Mouse (Mus musculus) CD8-positive naive resting alpha-beta T cell, adult 2 months (primary cell): ENCODE data around the gene Ddx10.
A peak's percentile ranks its signal among the peaks of the same experiment; 100 is the strongest.

Source experiments
- DNase-seq, 2 experiments: peaks; one replicate each; pipeline ENCODE4 v3.0.0; 2022; ENCODE audit warnings: low read depth in 2 of 2, low spot score in 2 of 2

The Ddx10 gene

DNA sequence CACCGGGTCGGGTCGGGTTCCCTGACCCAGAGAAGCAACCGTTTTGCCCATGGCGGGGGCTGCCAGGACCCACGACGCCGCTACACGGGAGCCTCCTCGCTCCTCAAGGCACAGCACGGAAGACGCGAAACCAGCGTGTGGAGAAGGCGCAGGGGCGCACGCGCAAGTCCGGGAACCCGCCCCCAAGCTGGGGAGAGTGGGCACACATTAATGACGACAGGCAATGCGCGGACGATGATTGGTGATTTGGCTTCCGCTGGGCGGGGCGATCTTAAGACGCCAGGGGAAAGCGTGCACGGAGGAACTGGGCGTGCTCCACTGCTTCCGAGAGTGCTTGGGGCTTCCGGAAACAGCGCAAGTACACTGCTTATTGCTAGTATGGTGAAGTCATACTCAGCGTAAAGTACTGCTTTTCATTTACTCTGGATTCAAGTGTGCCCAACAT lies at the start of gene Ddx10:
Gene Ddx10 (minus strand): TSS at position 101 of the 445 bp plus-strand sequence.
- peak; percentile 98 for DNase-seq

- DNase-seq = no peak
Measured at GRCm38 (mm10) chr9:53292833-53293232, 45.0 kb upstream of the Ddx10 start.

DNA sequence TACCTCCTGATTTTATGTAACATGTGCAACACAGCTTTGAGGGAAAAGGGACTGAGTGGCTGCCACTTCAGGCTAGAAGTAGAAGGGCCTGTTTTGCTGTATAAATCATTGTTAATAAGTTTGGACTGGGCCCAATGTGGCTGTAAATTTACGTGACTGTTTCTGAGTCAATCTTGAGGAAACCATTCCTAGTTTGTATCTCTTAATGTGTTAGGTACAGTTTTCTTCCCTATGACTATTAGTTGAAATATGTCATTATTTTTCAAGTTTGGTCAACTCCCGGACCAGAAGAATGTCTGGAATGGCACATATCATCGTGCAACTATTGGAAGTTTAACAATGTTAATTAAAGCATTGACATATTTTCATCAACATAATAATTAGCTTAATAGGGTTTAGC lies 42.2 kb upstream of the Ddx10 start:
- no peak for DNase-seq

DNA sequence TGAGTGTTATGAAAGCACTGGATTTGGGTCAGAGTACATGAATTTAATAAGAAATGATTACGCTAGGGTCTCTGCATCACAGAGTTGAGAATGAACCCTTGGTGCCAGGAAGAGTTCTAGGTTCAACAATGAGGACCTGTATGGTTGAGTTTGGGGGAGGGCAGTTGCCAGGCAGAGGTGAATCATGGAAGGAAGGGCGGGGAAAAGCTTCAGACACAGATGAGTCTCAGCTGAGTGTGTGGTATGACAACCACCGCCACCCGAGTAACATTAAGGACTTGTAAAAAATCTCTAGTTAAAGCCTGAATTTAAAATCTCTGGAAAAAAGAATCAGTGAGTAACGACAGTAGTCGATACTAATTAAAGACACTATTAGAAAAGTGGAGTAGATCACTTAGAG lies 38.9 kb upstream of the Ddx10 start:
- DNase-seq = no peak

DNA sequence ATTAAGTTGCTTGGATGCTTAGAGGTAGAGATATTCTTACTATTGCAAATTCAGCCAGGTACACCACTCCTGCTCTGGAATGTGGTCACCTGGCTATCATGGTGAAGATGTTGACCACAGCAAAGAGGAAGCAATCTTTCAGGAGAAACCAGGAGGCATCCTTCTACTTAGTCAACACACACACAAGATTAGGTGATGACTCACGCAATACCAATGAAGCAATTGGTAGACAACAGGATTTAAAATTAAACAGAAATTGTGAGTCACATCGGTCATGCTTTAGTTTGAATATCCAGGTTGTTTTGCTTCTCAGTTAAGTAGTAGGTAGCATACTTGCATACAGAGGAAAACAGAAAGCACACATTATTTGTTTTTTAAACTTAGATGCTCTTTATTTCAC lies 31.1 kb upstream of the Ddx10 start:
- no peak for DNase-seq

- no peak for DNase-seq
Measured at GRCm38 (mm10) chr9:53276381-53276780, 28.5 kb upstream of the Ddx10 start.

GRCm38 (mm10) chr9:53272714-53273113 lies 24.9 kb upstream of the Ddx10 start:
- no peak for DNase-seq

- no peak for DNase-seq
Measured at GRCm38 (mm10) chr9:53272207-53272606, 24.4 kb upstream of the Ddx10 start.

- DNase-seq = no peak
Measured at GRCm38 (mm10) chr9:53271281-53272022, 23.6 kb upstream of the Ddx10 start.

DNA sequence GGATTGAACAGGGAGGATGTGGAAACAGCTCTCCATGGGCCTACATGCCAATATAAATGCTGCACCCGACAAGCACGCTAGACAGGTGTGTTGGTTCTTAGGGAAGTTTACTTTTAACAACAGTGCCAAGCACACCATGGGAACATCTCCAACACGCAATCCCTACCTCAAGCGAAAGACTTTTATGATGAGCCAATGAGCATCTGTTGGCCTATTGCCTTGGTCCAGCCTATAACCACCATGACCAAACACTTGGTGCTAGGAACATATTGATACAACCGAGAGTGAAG lies 21.6 kb upstream of the Ddx10 start:
- no peak for DNase-seq

GRCm38 (mm10) chr9:53268731-53269465 lies 21.0 kb upstream of the Ddx10 start:
- no peak for DNase-seq

- no peak for DNase-seq
Measured at GRCm38 (mm10) chr9:53268036-53268435, 20.2 kb upstream of the Ddx10 start.

DNA sequence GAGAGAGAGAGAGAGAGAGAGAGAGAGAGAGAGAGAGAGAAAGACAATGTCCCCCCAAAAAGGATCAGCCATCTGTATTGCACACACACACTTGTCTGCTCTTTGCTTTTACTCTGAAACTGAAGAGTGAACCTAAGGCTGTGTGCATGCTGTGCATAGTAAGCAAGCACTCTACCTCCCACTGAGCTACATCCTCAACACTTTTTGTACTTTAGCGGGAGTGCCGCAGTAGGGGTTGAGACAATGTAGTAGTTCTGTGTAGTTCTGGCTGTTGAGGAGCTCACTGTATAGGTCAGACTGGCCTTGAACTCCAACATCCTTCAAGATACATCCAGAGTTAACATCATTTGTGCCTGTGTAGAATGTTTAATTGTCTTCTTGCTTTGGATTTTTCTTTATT lies 17.7 kb upstream of the Ddx10 start:
- DNase-seq = no peak

DNA sequence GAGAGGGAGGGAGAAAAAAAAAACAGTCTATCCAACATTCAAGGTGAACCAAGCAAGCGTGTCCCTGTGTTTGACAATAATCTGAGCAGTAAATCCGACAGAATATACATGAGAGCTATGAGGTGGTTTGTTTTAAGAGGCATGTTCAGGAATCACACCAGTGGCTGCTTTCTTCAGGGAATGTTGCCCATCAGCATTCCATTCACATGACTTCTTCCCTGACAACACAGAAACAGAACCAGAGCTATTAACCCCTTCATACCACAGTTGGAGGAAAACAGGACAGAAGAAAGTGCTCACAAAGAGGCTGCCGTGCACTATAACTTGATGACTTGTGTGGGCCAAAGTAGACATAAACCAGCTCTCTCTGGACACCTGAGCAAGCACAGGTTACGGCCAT lies 16.5 kb upstream of the Ddx10 start:
- no peak for DNase-seq

- no peak for DNase-seq
Measured at GRCm38 (mm10) chr9:53258199-53258598, 10.3 kb upstream of the Ddx10 start.

DNA sequence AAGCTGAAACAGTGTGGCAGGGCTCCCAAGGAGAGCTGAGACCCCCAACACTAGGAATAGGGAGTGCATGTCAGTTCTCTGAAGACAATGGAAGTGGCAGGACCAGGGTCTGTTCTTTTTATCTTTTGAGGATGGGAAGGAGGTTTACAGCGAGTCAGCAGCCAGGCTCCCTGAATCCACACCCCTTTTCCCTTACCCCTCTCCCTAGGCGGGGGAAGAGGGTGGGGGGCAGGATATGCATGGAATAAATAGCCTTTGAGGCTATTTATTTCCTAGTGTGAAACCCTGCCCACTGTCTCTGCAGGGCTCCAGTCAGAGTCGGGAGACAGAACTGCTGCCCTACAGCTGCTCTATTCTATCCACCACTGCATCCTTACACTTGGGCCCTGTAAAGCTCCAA lies 9.9 kb upstream of the Ddx10 start:
- DNase-seq = no peak

- no peak for DNase-seq
Measured at GRCm38 (mm10) chr9:53256690-53257305, 8.9 kb upstream of the Ddx10 start.

GRCm38 (mm10) chr9:53254368-53254767 lies 6.5 kb upstream of the Ddx10 start:
- peak; percentile 60 to 77 for DNase-seq

DNA sequence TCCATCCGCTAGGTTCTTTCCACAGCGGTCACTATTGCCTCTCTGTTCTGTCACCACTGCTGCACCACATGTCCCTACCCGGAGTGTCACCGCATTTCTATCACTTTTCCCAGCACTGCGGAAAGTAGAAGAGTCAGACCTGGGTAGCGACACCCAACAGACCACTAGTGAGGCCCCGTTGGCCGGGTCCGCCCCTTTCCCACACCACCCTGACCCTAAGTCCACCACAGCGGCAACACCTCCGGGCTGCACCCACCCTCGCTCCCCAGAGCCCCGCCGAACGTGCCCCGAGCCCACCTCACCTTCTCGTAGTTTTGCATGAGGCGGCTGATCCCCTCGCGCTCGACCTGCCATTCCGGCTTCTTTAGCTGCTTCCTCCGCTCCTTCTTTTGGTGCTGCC lies 337 bp downstream of the Ddx10 start:
- DNase-seq = no peak

DNA sequence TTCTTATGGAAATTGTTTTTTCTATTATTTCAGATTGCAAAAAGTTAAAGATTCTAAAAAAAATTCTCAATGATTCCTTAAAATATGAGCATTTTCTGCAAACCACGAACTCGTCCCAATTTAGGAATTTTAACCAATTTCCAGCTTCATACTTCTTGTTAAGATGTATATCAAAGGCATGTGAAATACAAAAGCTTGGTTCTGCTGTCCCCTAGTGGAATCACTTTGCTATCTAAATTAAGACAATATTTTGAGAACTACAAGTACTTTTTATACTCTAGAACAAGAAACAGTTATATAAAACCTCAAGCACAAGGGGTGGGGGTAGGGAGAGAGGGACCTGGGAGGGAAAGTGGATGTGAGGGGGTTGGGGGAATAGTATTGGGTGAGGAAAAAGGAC lies 29.7 kb downstream of the Ddx10 start:
- DNase-seq = no peak

DNA sequence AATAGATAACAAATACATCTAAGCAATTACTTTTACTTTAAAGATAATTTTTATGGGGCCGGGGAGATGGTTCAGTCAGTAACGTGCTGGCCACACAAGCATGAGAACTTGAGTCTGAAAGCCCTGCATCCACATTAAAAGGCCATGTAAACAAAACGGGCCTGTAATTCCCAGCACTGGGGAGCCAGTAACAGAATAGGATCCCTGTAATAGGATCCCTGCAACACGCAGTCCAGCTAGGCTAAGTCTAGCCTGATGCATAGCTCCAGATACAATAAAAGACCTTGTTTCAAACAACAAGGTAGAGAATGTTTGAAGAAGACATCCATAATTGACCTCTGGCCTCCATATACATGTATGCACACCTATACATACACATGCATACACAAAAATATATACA lies 39.6 kb downstream of the Ddx10 start:
- DNase-seq = no peak

DNA sequence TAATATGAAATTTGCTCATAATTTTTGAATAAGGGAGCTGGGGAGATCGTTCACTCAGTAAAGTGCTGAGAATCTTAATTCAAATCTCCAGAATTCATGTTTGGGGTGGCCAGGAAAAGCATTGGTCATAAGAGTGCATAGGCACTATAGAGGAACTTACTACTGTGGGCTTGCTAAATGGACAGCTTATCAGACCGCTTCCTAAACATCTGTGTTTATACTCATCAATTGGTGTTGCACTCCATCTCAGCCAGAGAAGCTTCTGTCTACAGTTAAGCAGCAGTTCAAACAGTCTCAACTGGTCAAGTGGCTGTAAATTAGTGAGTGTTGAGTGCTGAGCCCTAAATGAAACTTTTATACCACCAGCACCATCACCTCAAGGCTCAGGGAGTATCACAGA lies 73.3 kb downstream of the Ddx10 start:
- DNase-seq = no peak
